Mouse (Mus musculus): ENCODE data around the gene Camta1. TPM values are rescaled to one million over a fixed set of nuclear protein-coding genes. Genes with fewer than 3 reads are reported as not detected.

Camta1 gene
- polyA plus RNA-seq, 1 experiment = 27.1 TPM

DNA sequence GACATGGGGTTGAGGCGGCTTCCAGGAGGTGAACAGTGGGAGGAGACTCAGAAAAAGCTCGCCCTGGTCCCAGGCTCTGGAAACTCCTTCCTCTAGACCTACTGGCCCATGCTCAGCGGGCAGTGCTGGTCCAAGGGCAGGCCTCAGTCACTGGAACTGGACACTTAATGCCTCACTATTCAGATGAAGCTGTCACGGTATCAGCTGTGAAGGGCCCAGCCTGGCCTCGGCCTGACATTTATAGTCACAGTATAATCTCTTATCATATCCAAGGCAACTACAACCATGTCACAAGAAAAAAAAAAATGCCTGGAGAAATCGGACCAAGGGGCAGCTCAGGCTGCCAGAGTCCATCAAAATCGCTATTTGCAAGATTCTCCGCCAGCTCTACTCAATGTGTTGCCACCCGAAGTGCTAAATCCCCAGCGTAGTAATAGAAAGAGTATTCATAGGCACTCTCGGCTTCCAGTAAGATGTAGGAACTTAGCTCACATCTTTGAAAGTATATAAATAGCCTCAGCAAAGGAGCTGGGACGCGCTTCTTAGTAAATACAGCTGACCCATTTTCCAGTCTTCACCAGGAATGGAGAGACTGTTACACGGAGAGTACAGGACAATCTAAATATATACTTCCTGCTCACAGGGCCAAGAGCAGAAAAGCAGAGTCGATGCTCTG lies 110.3 kb downstream of the Camta1 start:
- TF ChIP-seq CTCF (IDR thresholded peaks at IDR 0.05; ENCODE audit: borderline replicate concordance, control insufficient read depth, extremely low read depth, insufficient read depth, low read length, poor library complexity) = no peak
- no peak for TF ChIP-seq POLR2A (IDR thresholded peaks at IDR 0.05; ENCODE audit: control insufficient read depth, extremely low read depth, insufficient read depth, low read length, poor library complexity)
- Histone ChIP-seq H3K4me1 (replicated peaks; ENCODE audit: control insufficient read depth, insufficient read depth, low read length) (no peaks in the 10 kb centered on the region), H3K27ac (ENCODE audit: control insufficient read depth, insufficient read depth, low read length) (no peak overlapping the region), H3K27me3 (ENCODE audit: control insufficient read depth, insufficient read depth, low read length) (no peaks in the 10 kb centered on the region), H3K36me3 (ENCODE audit: control insufficient read depth, insufficient read depth, low read length) (no peaks in the 10 kb centered on the region), H3K4me3 (ENCODE audit: control insufficient read depth, insufficient read depth, low read length) (no peak overlapping the region)
- no peak for DNase-seq
- 82% methylated on average over 15 of the region's 15 CpGs for WGBS

DNA sequence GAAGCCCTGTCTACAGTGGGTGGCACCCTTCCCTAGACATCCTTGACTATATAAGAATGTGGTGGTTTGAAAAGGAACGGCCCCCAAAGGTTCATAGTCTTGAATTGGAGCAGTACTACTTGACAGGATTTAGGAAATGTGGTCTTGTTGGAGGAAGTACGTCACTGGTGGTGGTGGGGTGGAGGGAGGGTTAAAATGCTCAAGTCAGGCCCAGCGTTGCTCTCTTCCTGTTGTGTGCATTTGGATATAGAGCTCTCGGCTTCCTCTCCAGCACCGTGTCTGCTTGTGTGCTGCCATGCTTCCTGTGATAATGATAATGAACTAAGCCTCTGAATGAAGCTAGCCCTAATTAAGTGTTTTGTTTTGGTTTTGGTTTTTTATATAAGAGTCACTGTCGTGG lies 114.0 kb downstream of the Camta1 start:
- no peaks in the 10 kb centered on the region for H3K4me1 ChIP-seq (replicated peaks; ENCODE audit: control insufficient read depth, insufficient read depth, low read length)
- no peaks in the 10 kb centered on the region for H3K36me3 ChIP-seq (ENCODE audit: control insufficient read depth, insufficient read depth, low read length)
- WGBS = 23% methylated on average over 6 of the region's 6 CpGs
- no peak for DNase-seq
- no peak overlapping the region for H3K4me3 ChIP-seq (ENCODE audit: control insufficient read depth, insufficient read depth, low read length)
- TF ChIP-seq POLR2A (IDR thresholded peaks at IDR 0.05; ENCODE audit: control insufficient read depth, extremely low read depth, insufficient read depth, low read length, poor library complexity) = no peak
- TF ChIP-seq CTCF (IDR thresholded peaks at IDR 0.05; ENCODE audit: borderline replicate concordance, control insufficient read depth, extremely low read depth, insufficient read depth, low read length, poor library complexity) = no peak
- H3K27ac ChIP-seq (ENCODE audit: control insufficient read depth, insufficient read depth, low read length) = no peak overlapping the region
- no peaks in the 10 kb centered on the region for H3K27me3 ChIP-seq (ENCODE audit: control insufficient read depth, insufficient read depth, low read length)

DNA sequence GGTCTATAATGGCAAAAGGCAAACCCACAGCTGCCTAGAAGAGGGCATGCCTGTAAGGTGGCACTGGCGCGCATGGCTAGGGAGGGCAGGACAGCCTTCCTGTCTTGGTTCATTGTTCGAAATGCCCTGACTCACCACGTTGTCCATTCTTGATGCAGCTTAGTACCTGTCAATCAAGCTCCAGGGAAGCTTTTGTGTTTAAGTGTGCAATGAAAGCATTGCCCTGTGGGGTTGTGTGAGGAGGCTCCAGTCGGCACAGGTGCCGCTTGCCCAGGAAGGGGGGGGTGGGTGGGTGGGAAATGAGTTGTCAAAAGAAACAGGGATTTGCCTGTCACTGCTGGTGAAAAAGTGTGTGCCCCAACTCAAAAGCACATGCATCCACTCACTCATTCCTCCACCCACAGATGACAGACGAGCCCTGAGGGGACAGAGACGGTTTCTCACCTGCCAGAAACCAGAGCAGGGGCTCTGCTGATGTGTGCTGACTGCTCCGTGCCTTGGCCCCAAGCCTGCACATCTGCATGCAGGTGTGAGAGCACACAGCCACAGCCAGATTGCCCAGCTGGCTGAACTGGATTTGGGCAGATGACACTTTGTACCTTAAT lies 115.6 kb downstream of the Camta1 start:
- peak; percentile 17 for DNase-seq
- no peak overlapping the region for H3K27ac ChIP-seq (ENCODE audit: control insufficient read depth, insufficient read depth, low read length)
- no peaks in the 10 kb centered on the region for H3K4me1 ChIP-seq (replicated peaks; ENCODE audit: control insufficient read depth, insufficient read depth, low read length)
- no peaks in the 10 kb centered on the region for H3K27me3 ChIP-seq (ENCODE audit: control insufficient read depth, insufficient read depth, low read length)
- H3K36me3 ChIP-seq (ENCODE audit: control insufficient read depth, insufficient read depth, low read length) = no peaks in the 10 kb centered on the region
- WGBS = 78% methylated on average over 9 of the region's 9 CpGs
- TF ChIP-seq CTCF (IDR thresholded peaks at IDR 0.05; ENCODE audit: borderline replicate concordance, control insufficient read depth, extremely low read depth, insufficient read depth, low read length, poor library complexity) (no peak), POLR2A (IDR thresholded peaks at IDR 0.05; ENCODE audit: control insufficient read depth, extremely low read depth, insufficient read depth, low read length, poor library complexity) (no peak)
- H3K4me3 ChIP-seq (ENCODE audit: control insufficient read depth, insufficient read depth, low read length) = no peak overlapping the region

DNA sequence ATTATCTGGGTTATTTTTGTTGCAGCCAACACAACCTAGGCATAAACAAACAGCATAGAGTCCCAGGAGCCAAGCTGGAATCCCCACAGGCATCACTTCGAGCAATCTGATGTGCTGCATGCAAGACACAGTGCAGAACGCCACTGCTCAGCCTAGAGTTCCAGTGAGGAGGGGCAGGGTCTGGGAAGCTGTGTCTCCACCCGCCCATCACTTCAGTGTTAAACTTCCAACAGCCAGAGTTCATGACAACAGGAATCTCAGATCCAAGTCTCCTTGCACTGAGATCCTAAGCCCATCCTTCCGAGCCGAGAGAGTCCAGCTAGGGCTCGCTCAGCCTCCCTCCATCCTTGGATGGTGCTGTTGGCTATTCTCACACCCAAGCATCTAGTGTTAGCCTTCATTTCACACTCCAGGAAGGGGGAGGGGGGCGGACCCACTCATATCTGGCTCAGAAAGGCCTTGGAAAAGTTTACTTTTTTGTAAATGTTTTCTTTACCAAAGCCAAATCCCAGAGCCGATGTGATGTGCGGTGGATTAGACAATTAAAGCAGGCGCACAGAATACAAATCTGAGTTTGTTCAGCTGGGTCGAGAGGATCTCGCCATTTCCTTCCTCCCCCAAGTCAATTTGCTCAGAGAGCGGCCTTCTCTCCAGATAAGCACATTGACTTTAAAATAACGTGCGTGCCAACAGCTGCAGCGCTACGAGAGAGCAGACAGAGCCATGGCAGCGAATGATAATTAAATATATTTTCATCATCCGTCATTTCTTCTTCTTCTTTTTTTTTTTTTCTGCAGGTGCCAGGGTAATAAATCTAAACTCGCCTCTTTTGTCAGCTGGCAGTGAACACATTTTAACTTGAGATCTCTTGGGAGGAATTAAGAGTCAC lies 120.2 kb downstream of the Camta1 start:
- Histone ChIP-seq H3K27me3 (ENCODE audit: control insufficient read depth, insufficient read depth, low read length) (no peaks in the 10 kb centered on the region), H3K4me1 (replicated peaks; ENCODE audit: control insufficient read depth, insufficient read depth, low read length) (no peaks in the 10 kb centered on the region; the same call in 1 of the 2 replicates), H3K36me3 (ENCODE audit: control insufficient read depth, insufficient read depth, low read length) (no peaks in the 10 kb centered on the region), H3K4me3 (ENCODE audit: control insufficient read depth, insufficient read depth, low read length) (no peak overlapping the region), H3K27ac (ENCODE audit: control insufficient read depth, insufficient read depth, low read length) (no peak overlapping the region)
- WGBS = 31% methylated on average over 20 of the region's 20 CpGs
- no peak for TF ChIP-seq POLR2A (IDR thresholded peaks at IDR 0.05; ENCODE audit: control insufficient read depth, extremely low read depth, insufficient read depth, low read length, poor library complexity)
- TF ChIP-seq CTCF (IDR thresholded peaks at IDR 0.05; ENCODE audit: borderline replicate concordance, control insufficient read depth, extremely low read depth, insufficient read depth, low read length, poor library complexity) = no peak
- DNase-seq = no peak

DNA sequence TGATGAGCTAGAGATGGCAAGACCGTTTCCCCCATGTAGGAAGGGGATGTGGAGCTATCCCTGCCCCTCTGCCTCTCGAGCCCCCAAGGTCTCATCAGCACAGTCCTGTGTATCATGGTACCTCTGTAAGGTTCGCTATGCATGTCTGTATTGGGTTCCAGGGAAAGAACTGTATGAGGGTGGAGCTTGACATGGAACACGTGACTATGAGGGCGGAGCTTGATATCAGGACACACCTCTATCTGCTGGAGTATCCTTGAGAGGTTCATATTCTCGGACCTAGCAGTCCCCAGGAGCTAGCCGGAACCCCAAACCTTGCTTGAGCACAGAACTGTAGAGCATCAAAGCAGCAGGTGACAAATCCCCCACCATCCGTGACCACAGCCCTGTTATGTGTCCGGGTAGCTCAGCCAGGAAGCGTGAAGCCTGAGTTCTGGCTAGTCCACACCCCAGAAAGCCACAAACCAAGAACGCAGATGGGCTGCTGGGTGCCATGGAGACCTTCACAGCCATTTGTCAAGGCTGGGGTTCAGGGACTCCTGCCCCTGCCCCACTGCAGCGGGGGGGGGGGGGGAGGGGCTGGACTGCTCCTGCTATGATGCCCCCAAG lies 122.2 kb downstream of the Camta1 start:
- WGBS = 25% methylated on average over 12 of the region's 12 CpGs
- no peak for TF ChIP-seq CTCF (IDR thresholded peaks at IDR 0.05; ENCODE audit: borderline replicate concordance, control insufficient read depth, extremely low read depth, insufficient read depth, low read length, poor library complexity)
- TF ChIP-seq POLR2A (IDR thresholded peaks at IDR 0.05; ENCODE audit: control insufficient read depth, extremely low read depth, insufficient read depth, low read length, poor library complexity) = no peak
- H3K27ac ChIP-seq (ENCODE audit: control insufficient read depth, insufficient read depth, low read length) = no peak overlapping the region
- no peaks in the 10 kb centered on the region; the same call in 1 of the 2 replicates for H3K4me1 ChIP-seq (replicated peaks; ENCODE audit: control insufficient read depth, insufficient read depth, low read length)
- H3K4me3 ChIP-seq (ENCODE audit: control insufficient read depth, insufficient read depth, low read length) = no peak overlapping the region
- no peaks in the 10 kb centered on the region for H3K27me3 ChIP-seq (ENCODE audit: control insufficient read depth, insufficient read depth, low read length)
- peak; percentile 6 for DNase-seq
- no peaks in the 10 kb centered on the region for H3K36me3 ChIP-seq (ENCODE audit: control insufficient read depth, insufficient read depth, low read length)

DNA sequence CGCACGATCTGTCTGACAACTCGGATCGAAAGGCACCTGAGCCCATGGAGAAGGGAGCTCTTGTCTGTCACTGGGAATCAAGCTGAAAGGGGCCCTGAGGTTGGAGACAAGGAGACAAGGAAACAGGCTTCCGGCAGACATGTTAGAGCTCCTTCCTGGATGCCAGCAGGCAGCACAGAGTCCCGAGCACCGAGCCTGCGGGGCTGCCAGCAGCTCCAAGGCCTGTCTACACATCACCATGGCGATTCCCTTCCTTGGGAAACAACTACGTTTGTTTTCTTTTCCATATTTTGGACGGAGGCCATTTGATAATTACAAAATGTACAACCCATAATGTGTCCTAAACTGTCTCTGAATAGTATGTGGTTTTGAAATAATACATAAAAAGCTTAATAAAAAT lies 122.8 kb downstream of the Camta1 start:
- Histone ChIP-seq H3K4me1 (replicated peaks; ENCODE audit: control insufficient read depth, insufficient read depth, low read length) (no peaks in the 10 kb centered on the region; the same call in 1 of the 2 replicates), H3K36me3 (ENCODE audit: control insufficient read depth, insufficient read depth, low read length) (no peaks in the 10 kb centered on the region), H3K4me3 (ENCODE audit: control insufficient read depth, insufficient read depth, low read length) (no peak overlapping the region), H3K27ac (ENCODE audit: control insufficient read depth, insufficient read depth, low read length) (no peak overlapping the region), H3K27me3 (ENCODE audit: control insufficient read depth, insufficient read depth, low read length) (no peaks in the 10 kb centered on the region)
- TF ChIP-seq POLR2A (IDR thresholded peaks at IDR 0.05; ENCODE audit: control insufficient read depth, extremely low read depth, insufficient read depth, low read length, poor library complexity) = no peak
- TF ChIP-seq CTCF (IDR thresholded peaks at IDR 0.05; ENCODE audit: borderline replicate concordance, control insufficient read depth, extremely low read depth, insufficient read depth, low read length, poor library complexity) = no peak
- 88% methylated on average over 11 of the region's 11 CpGs for whole genome bisulfite sequencing
- no peak for DNase-seq
